Mouse (Mus musculus): ENCODE data around the gene Lsm12. TPM values are rescaled to one million over a fixed set of nuclear protein-coding genes. Genes with fewer than 3 reads are reported as not detected.
"Not testable (repeated sequence)": the region's sequence is repeated elsewhere in the genome, so short reads cannot be mapped to it uniquely, and the experiment has no call there.

Lsm12 gene
- polyA plus RNA-seq, 1 experiment from 2014 or later = 94.3 TPM

DNA sequence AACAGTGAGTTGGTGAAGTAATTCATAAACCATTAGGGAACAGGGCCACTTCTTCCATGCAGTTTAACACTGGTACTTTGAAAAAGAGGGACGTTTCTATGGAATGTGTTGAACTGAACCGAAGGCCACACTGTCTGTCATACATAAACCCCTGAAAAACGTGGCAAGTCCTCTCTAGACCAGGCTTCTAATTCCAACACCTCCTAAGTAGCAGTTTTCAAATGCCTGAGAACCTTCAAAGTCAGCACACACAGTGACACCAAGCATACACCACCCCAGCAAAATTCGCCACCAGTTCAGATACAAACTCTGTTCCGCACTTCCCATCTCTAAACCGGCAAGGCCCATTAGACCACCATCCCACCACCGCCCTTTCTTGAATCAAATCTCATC is 847 bp downstream of the Lsm12 start:
- H3K9me3 ChIP-seq (replicated peaks) = no peaks in the 10 kb centered on the region
- no peak for ATAC-seq (ENCODE audit: insufficient number of reproducible peaks, low FRiP score)
- peaks cover 20% of the 10 kb centered on the region for H3K4me1 ChIP-seq (replicated peaks)
- peaks cover 29% of the 10 kb centered on the region for H3K36me3 ChIP-seq
- 4% methylated on average over 7 of the region's 7 CpGs for WGBS
- no peaks in the 10 kb centered on the region for H3K27me3 ChIP-seq (replicated peaks)
- H3K27ac ChIP-seq (ENCODE audit: poor library complexity, severe bottlenecking) = peak overlapping the region; percentile 96
- H3K9ac ChIP-seq = peak overlapping the region; percentile 98
- H3K4me2 ChIP-seq = peak overlapping the region; percentile 86
- H3K4me3 ChIP-seq = peak overlapping the region; percentile 99

DNA sequence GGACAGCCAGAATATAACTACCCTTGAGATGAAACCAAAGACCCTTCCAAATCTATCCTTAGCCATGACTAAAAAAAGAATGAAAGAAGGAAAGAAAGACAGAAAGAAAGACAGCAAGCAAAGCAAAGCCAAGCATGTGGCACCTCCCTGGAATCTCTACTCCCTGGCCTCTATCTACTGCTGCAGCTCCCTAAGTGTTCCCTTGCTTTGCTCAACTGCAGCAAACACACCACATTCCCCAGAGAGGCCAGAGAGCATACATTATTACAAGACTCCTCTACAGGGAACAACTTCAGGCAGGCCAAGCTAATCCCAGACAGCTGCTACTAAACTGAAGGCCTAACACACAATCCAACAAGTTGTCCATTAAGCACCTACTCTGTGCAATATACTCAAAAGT is 5.3 kb downstream of the Lsm12 start:
- peaks cover 62% of the 10 kb centered on the region for H3K36me3 ChIP-seq

DNA sequence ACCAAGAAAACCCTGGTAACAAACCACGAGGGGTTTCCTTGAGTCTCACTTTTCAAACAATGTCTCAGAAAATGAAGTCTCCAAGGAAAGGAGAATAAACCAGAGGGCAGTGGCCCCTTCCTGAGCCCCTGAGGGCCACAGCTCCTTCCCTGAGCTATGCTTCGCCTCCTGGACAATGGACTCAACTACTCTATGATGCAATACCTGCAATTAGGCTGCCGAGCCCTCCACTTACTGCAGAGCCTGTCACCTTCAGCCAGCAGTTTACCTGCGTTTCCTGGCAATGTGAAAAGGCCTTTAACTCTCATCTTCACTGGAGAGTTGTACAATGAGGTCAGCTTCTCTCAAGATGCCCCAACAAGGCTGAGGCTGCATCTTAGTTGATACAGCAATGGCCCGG is 16.4 kb downstream of the Lsm12 start:
- H3K27me3 ChIP-seq (replicated peaks) = no peaks in the 10 kb centered on the region
- peaks cover 53% of the 10 kb centered on the region for H3K36me3 ChIP-seq
- H3K27ac ChIP-seq (ENCODE audit: poor library complexity, severe bottlenecking) = no peak overlapping the region
- no peak overlapping the region for H3K9ac ChIP-seq
- no peak for ATAC-seq (ENCODE audit: insufficient number of reproducible peaks, low FRiP score)
- peaks cover 3% of the 10 kb centered on the region; the same call in 1 of the 2 replicates for H3K4me1 ChIP-seq (replicated peaks)
- no peak overlapping the region for H3K4me2 ChIP-seq
- no peaks in the 10 kb centered on the region for H3K9me3 ChIP-seq (replicated peaks)
- 89% methylated on average over 5 of the region's 5 CpGs for WGBS
- no peak overlapping the region for H3K4me3 ChIP-seq

More for the DNA sequence above, 5.3 kb downstream of the Lsm12 start:
- no peak for ATAC-seq (ENCODE audit: insufficient number of reproducible peaks, low FRiP score)
- Histone ChIP-seq H3K4me3 (no peak overlapping the region), H3K9ac (no peak overlapping the region), H3K4me1 (replicated peaks) (peaks cover 22% of the 10 kb centered on the region), H3K4me2 (no peak overlapping the region), H3K9me3 (replicated peaks) (no peaks in the 10 kb centered on the region), H3K27ac (ENCODE audit: poor library complexity, severe bottlenecking) (0 out of 2 replicates have a peak overlapping the region, but pooled peaks have one; percentile 14), H3K27me3 (replicated peaks) (no peaks in the 10 kb centered on the region)

- WGBS = 91% methylated on average over 5 of the region's 5 CpGs
- no peaks in the 10 kb centered on the region for H3K9me3 ChIP-seq (replicated peaks)
- no peak overlapping the region for H3K4me2 ChIP-seq
- no peak overlapping the region for H3K4me3 ChIP-seq
- no peak overlapping the region for H3K27ac ChIP-seq (ENCODE audit: poor library complexity, severe bottlenecking)
- H3K27me3 ChIP-seq (replicated peaks) = no peaks in the 10 kb centered on the region
- H3K9ac ChIP-seq = no peak overlapping the region
- peaks cover 3% of the 10 kb centered on the region; the same call in 1 of the 2 replicates for H3K4me1 ChIP-seq (replicated peaks)
- ATAC-seq (ENCODE audit: insufficient number of reproducible peaks, low FRiP score) = no peak
- peaks cover 62% of the 10 kb centered on the region for H3K36me3 ChIP-seq
Observed at GRCm38 (mm10) chr11:102167539-102167938, 17.6 kb downstream of the Lsm12 start.

GRCm38 (mm10) chr11:102165971-102166722 is 18.9 kb downstream of the Lsm12 start:
- Histone ChIP-seq H3K4me3 (no peak overlapping the region), H3K27me3 (replicated peaks) (no peaks in the 10 kb centered on the region), H3K4me1 (replicated peaks) (peaks cover 3% of the 10 kb centered on the region; the same call in 1 of the 2 replicates), H3K9ac (no peak overlapping the region), H3K36me3 (peaks cover 73% of the 10 kb centered on the region), H3K4me2 (no peak overlapping the region), H3K27ac (ENCODE audit: poor library complexity, severe bottlenecking) (no peak overlapping the region), H3K9me3 (replicated peaks) (no peaks in the 10 kb centered on the region)
- WGBS = 62% methylated on average over 6 of the region's 6 CpGs
- ATAC-seq (ENCODE audit: insufficient number of reproducible peaks, low FRiP score) = no peak

- no peak overlapping the region for H3K9ac ChIP-seq
- H3K36me3 ChIP-seq = peaks cover 39% of the 10 kb centered on the region
- H3K4me2 ChIP-seq = no peak overlapping the region
- 73% methylated on average over 5 of the region's 5 CpGs for WGBS
- peaks cover 5% of the 10 kb centered on the region for H3K4me1 ChIP-seq (replicated peaks)
- H3K27ac ChIP-seq (ENCODE audit: poor library complexity, severe bottlenecking) = no peak overlapping the region
- no peaks in the 10 kb centered on the region for H3K9me3 ChIP-seq (replicated peaks)
- H3K4me3 ChIP-seq = no peak overlapping the region
- H3K27me3 ChIP-seq (replicated peaks) = no peaks in the 10 kb centered on the region
- ATAC-seq (ENCODE audit: insufficient number of reproducible peaks, low FRiP score) = no peak
Observed at GRCm38 (mm10) chr11:102159781-102160180, 25.3 kb downstream of the Lsm12 start.

DNA sequence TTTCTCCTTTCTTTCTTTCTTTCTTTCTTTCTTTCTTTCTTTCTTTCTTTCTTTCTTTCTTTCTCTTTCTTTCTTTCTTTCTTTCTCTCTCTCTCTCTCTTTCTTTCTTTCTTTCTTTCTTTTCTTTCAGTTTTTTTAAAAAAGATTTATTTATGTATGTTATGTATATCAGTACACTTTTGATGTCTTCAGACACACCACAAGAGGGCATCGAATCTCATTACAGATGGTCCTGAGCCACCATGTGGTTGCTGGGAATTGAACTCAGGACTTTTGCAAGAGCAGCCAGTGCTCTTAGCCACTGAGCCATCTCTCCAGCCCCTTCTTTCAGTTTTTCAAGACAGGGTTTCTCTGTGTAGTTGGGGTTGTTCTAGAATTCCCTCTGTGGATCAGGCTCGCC is 27.1 kb downstream of the Lsm12 start:
- 73% methylated on average over 2 of the region's 2 CpGs for WGBS
- H3K4me2 ChIP-seq; H3K27me3 ChIP-seq (replicated peaks); H3K4me3 ChIP-seq; H3K27ac ChIP-seq (ENCODE audit: poor library complexity, severe bottlenecking); H3K9ac ChIP-seq; H3K4me1 ChIP-seq (replicated peaks); H3K9me3 ChIP-seq (replicated peaks); ATAC-seq (ENCODE audit: insufficient number of reproducible peaks, low FRiP score): not testable (repeated sequence)
- peaks cover 37% of the 10 kb centered on the region for H3K36me3 ChIP-seq

DNA sequence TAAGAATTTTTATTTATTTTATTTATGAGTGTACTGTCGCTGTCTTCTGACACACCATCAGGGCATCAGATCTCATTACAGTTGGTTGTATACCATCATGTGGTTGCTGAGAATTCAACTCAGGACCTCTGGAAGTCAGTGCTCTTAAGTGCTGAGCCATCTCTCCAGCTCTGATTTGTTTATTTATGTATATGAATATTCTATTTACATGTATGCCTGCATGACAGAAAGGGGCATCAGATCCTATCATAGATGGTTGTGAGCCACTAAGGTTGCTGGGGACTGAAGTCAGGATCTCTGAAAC is 28.4 kb downstream of the Lsm12 start:
- Histone ChIP-seq H3K27me3 (replicated peaks) (no peaks in the 10 kb centered on the region), H3K9ac (no peak overlapping the region), H3K27ac (ENCODE audit: poor library complexity, severe bottlenecking) (no peak overlapping the region), H3K36me3 (peaks cover 34% of the 10 kb centered on the region), H3K4me1 (replicated peaks) (peaks cover 5% of the 10 kb centered on the region), H3K9me3 (replicated peaks) (no peaks in the 10 kb centered on the region), H3K4me2 (peak overlapping the region; percentile 90; the same call in 1 of the 2 replicates), H3K4me3 (no peak overlapping the region)
- no peak for ATAC-seq (ENCODE audit: insufficient number of reproducible peaks, low FRiP score)
- 3% methylated on average over 1 of the region's 1 CpGs for whole genome bisulfite sequencing

DNA sequence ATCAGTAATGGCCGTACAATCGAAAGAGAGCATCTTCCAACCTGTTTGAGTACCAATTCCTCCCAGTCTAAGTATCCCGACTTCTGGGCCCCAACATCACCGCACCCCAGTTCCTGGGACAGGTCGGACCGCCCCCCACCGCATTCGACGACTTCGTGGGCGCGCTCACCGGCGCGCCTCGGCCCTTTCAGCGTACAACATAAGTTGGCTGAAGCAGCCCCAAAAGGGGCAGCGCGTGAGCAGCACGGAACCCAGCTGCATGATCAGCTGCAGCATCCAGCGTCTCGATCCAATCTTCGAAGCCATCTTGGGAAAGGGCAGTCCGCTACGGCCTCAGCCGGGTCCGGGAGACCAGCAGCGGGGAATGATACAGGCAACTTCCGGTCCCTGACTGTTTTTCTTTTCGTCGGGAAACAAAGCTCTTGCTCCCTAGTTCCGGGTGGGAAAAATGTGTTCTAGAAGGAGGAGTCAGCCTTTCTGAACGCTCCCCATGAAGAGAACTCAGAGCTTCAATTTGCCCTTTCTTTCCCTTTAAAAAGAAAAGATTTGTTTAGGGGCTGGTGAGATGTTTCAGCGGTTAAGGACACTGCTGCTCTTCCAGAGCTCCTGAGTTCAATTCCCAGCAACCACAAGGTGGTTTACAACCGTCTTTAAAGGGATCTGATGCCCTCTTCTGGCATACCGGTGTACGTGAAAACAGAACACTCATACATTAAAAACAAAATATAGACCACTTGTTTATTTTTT is 28.9 kb downstream of the Lsm12 start, which contains the start of gene Tmem101:
Gene Tmem101, minus strand, starts transcription at position 366 of the 747 bp plus-strand sequence.
- Histone ChIP-seq H3K27me3 (replicated peaks) (no peaks in the 10 kb centered on the region), H3K4me1 (replicated peaks) (peaks cover 5% of the 10 kb centered on the region), H3K4me2 (peak within 1 kb of the TSS; percentile 90), H3K9ac (peak within 1 kb of the TSS; percentile 84), H3K9me3 (replicated peaks) (no peaks in the 10 kb centered on the region), H3K36me3 (peaks cover 30% of the 10 kb centered on the region), H3K27ac (ENCODE audit: poor library complexity, severe bottlenecking) (peak within 1 kb of the TSS; percentile 54; the same call in 1 of the 2 replicates), H3K4me3 (peak within 1 kb of the TSS; percentile 84)
- under 1% methylated on average over 37 of the region's 37 CpGs for WGBS
- ATAC-seq (ENCODE audit: insufficient number of reproducible peaks, low FRiP score) = peak; percentile 67; the same call in 1 of the 2 replicates

- peaks cover 33% of the 10 kb centered on the region for H3K4me1 ChIP-seq (replicated peaks)
- peak overlapping the region; percentile 16 for H3K4me3 ChIP-seq
- H3K36me3 ChIP-seq = peaks cover 2% of the 10 kb centered on the region; the same call in 1 of the 2 replicates
- H3K9ac ChIP-seq = peak overlapping the region; percentile 19; the same call in 1 of the 2 replicates
- no peak overlapping the region for H3K27ac ChIP-seq (ENCODE audit: poor library complexity, severe bottlenecking)
- H3K27me3 ChIP-seq (replicated peaks) = peaks cover 68% of the 10 kb centered on the region
- H3K4me2 ChIP-seq = peak overlapping the region; percentile 75
- WGBS = 12% methylated on average over 34 of the region's 34 CpGs
- peak; percentile 31; the same call in 1 of the 2 replicates for ATAC-seq (ENCODE audit: insufficient number of reproducible peaks, low FRiP score)
- no peaks in the 10 kb centered on the region for H3K9me3 ChIP-seq (replicated peaks)
Observed at GRCm38 (mm10) chr11:102147213-102147989, 37.7 kb downstream of the Lsm12 start.

GRCm38 (mm10) chr11:102146531-102146930 is 38.6 kb downstream of the Lsm12 start:
- peak overlapping the region; percentile 75 for H3K4me2 ChIP-seq
- ATAC-seq (ENCODE audit: insufficient number of reproducible peaks, low FRiP score) = no peak
- 13% methylated on average over 17 of the region's 17 CpGs for WGBS
- no peaks in the 10 kb centered on the region for H3K9me3 ChIP-seq (replicated peaks)
- H3K4me3 ChIP-seq = peak overlapping the region; percentile 16
- H3K36me3 ChIP-seq = no peaks in the 10 kb centered on the region
- no peak overlapping the region for H3K27ac ChIP-seq (ENCODE audit: poor library complexity, severe bottlenecking)
- peaks cover 33% of the 10 kb centered on the region for H3K4me1 ChIP-seq (replicated peaks)
- H3K27me3 ChIP-seq (replicated peaks) = peaks cover 69% of the 10 kb centered on the region
- H3K9ac ChIP-seq = no peak overlapping the region
